Mouse (Mus musculus): Measurements from ENCODE around the gene Rlbp1. TPM values are rescaled to one million over a fixed set of nuclear protein-coding genes. Genes with fewer than 3 reads are reported as not detected.

The Rlbp1 gene
- polyA plus RNA-seq, 1 experiment from 2014 or later: 19.2 TPM

GRCm38 (mm10) chr7:79371321-79371879 lies 15.4 kb downstream of the Rlbp1 start:
- Histone ChIP-seq H3K4me2 (no peak overlapping the region), H3K4me3 (no peak overlapping the region), H3K36me3 (no peaks in the 10 kb centered on the region), H3K4me1 (replicated peaks) (no peaks in the 10 kb centered on the region), H3K27me3 (no peaks in the 10 kb centered on the region), H3K9me3 (no peaks in the 10 kb centered on the region), H3K27ac (replicated peaks) (no peak overlapping the region), H3K9ac (no peak overlapping the region)
- WGBS: 38% methylated on average over 10 of the region's 10 CpGs
- ATAC-seq (ENCODE audit: low read depth): peak; percentile 81

GRCm38 (mm10) chr7:79369416-79369815 lies 17.4 kb downstream of the Rlbp1 start:
- Histone ChIP-seq H3K9ac (no peak overlapping the region), H3K4me1 (replicated peaks) (no peaks in the 10 kb centered on the region), H3K27me3 (no peaks in the 10 kb centered on the region), H3K27ac (replicated peaks) (no peak overlapping the region), H3K9me3 (no peaks in the 10 kb centered on the region), H3K4me3 (no peak overlapping the region), H3K4me2 (no peak overlapping the region), H3K36me3 (peaks cover 10% of the 10 kb centered on the region; the same call in 1 of the 2 replicates)
- ATAC-seq (ENCODE audit: low read depth): no peak
- WGBS: 32% methylated on average over 4 of the region's 4 CpGs

- 0 out of 2 replicates have a peak, but pooled peaks cover 5% of the 10 kb centered on the region for H3K4me1 ChIP-seq (replicated peaks)
- H3K4me3 ChIP-seq: no peak overlapping the region
- H3K27ac ChIP-seq (replicated peaks): no peak overlapping the region
- H3K4me2 ChIP-seq: no peak overlapping the region
- H3K9me3 ChIP-seq: no peaks in the 10 kb centered on the region
- H3K36me3 ChIP-seq: peaks cover 16% of the 10 kb centered on the region
- 82% methylated on average over 5 of the region's 5 CpGs for WGBS
- no peaks in the 10 kb centered on the region for H3K27me3 ChIP-seq
- ATAC-seq (ENCODE audit: low read depth): no peak
- no peak overlapping the region for H3K9ac ChIP-seq
Observed at GRCm38 (mm10) chr7:79368664-79369063, 18.2 kb downstream of the Rlbp1 start.

GRCm38 (mm10) chr7:79363370-79364043 lies 23.3 kb downstream of the Rlbp1 start:
- peak; percentile 28; the same call in 1 of the 2 replicates for ATAC-seq (ENCODE audit: low read depth)
- Histone ChIP-seq H3K4me3 (no peak overlapping the region), H3K27ac (replicated peaks) (peak overlapping the region; percentile 76), H3K27me3 (no peaks in the 10 kb centered on the region), H3K9me3 (no peaks in the 10 kb centered on the region), H3K4me1 (replicated peaks) (peaks cover 57% of the 10 kb centered on the region), H3K36me3 (peaks cover 51% of the 10 kb centered on the region), H3K4me2 (no peak overlapping the region), H3K9ac (no peak overlapping the region)
- whole genome bisulfite sequencing: 69% methylated on average over 8 of the region's 8 CpGs

GRCm38 (mm10) chr7:79362830-79363229 lies 24.0 kb downstream of the Rlbp1 start:
- H3K9ac ChIP-seq: no peak overlapping the region
- peaks cover 61% of the 10 kb centered on the region for H3K4me1 ChIP-seq (replicated peaks)
- H3K36me3 ChIP-seq: peaks cover 58% of the 10 kb centered on the region
- H3K27me3 ChIP-seq: no peaks in the 10 kb centered on the region
- no peak overlapping the region for H3K4me2 ChIP-seq
- H3K4me3 ChIP-seq: no peak overlapping the region
- 87% methylated on average over 7 of the region's 7 CpGs for WGBS
- H3K9me3 ChIP-seq: no peaks in the 10 kb centered on the region
- ATAC-seq (ENCODE audit: low read depth): no peak
- H3K27ac ChIP-seq (replicated peaks): peak overlapping the region; percentile 76

GRCm38 (mm10) chr7:79362208-79362607 lies 24.6 kb downstream of the Rlbp1 start:
- H3K36me3 ChIP-seq: peaks cover 61% of the 10 kb centered on the region
- H3K4me3 ChIP-seq: no peak overlapping the region
- 35% methylated on average over 8 of the region's 8 CpGs for WGBS
- peak overlapping the region; percentile 76 for H3K27ac ChIP-seq (replicated peaks)
- H3K27me3 ChIP-seq: no peaks in the 10 kb centered on the region
- no peak overlapping the region for H3K4me2 ChIP-seq
- H3K9me3 ChIP-seq: no peaks in the 10 kb centered on the region
- no peak overlapping the region for H3K9ac ChIP-seq
- peak; percentile 87 for ATAC-seq (ENCODE audit: low read depth)
- H3K4me1 ChIP-seq (replicated peaks): peaks cover 61% of the 10 kb centered on the region

- peak overlapping the region; percentile 76 for H3K27ac ChIP-seq (replicated peaks)
- H3K4me2 ChIP-seq: no peak overlapping the region
- no peak overlapping the region for H3K4me3 ChIP-seq
- peaks cover 68% of the 10 kb centered on the region for H3K36me3 ChIP-seq
- 38% methylated on average over 11 of the region's 11 CpGs for WGBS
- H3K4me1 ChIP-seq (replicated peaks): peaks cover 61% of the 10 kb centered on the region
- ATAC-seq (ENCODE audit: low read depth): no peak
- no peaks in the 10 kb centered on the region for H3K9me3 ChIP-seq
- no peaks in the 10 kb centered on the region for H3K27me3 ChIP-seq
- H3K9ac ChIP-seq: no peak overlapping the region
Observed at GRCm38 (mm10) chr7:79360056-79360455, 26.8 kb downstream of the Rlbp1 start.

GRCm38 (mm10) chr7:79359183-79359435 lies 27.7 kb downstream of the Rlbp1 start:
- no peak overlapping the region for H3K27ac ChIP-seq (replicated peaks)
- peaks cover 74% of the 10 kb centered on the region for H3K36me3 ChIP-seq
- peaks cover 60% of the 10 kb centered on the region for H3K4me1 ChIP-seq (replicated peaks)
- H3K4me2 ChIP-seq: no peak overlapping the region
- no peak overlapping the region for H3K9ac ChIP-seq
- H3K27me3 ChIP-seq: no peaks in the 10 kb centered on the region
- 75% methylated on average over 3 of the region's 3 CpGs for WGBS
- ATAC-seq (ENCODE audit: low read depth): no peak
- no peaks in the 10 kb centered on the region for H3K9me3 ChIP-seq
- no peak overlapping the region for H3K4me3 ChIP-seq

GRCm38 (mm10) chr7:79358350-79359182 lies 28.3 kb downstream of the Rlbp1 start:
- H3K27ac ChIP-seq (replicated peaks): 0 out of 2 replicates have a peak overlapping the region, but pooled peaks have one; percentile 30

GRCm38 (mm10) chr7:79349738-79350386 lies 37.0 kb downstream of the Rlbp1 start:
- H3K36me3 ChIP-seq: peaks cover 65% of the 10 kb centered on the region
- no peak overlapping the region for H3K4me3 ChIP-seq
- no peaks in the 10 kb centered on the region for H3K9me3 ChIP-seq
- no peak overlapping the region for H3K27ac ChIP-seq (replicated peaks)
- no peak overlapping the region for H3K9ac ChIP-seq
- 46% methylated on average over 12 of the region's 12 CpGs for WGBS
- H3K4me1 ChIP-seq (replicated peaks): 0 out of 2 replicates have a peak, but pooled peaks cover 9% of the 10 kb centered on the region
- H3K4me2 ChIP-seq: no peak overlapping the region
- peak; percentile 59; the same call in 1 of the 2 replicates for ATAC-seq (ENCODE audit: low read depth)
- H3K27me3 ChIP-seq: no peaks in the 10 kb centered on the region

More at GRCm38 (mm10) chr7:79358350-79359182, 28.3 kb downstream of the Rlbp1 start:
- no peaks in the 10 kb centered on the region for H3K9me3 ChIP-seq
- WGBS: 74% methylated on average over 15 of the region's 15 CpGs
- no peak for ATAC-seq (ENCODE audit: low read depth)
- no peaks in the 10 kb centered on the region for H3K27me3 ChIP-seq
- peaks cover 55% of the 10 kb centered on the region for H3K4me1 ChIP-seq (replicated peaks)
- peak overlapping the region; percentile 9; the same call in 1 of the 2 replicates for H3K9ac ChIP-seq
- H3K4me2 ChIP-seq: no peak overlapping the region
- H3K4me3 ChIP-seq: no peak overlapping the region
- H3K36me3 ChIP-seq: peaks cover 74% of the 10 kb centered on the region

- no peak overlapping the region for H3K4me2 ChIP-seq
- no peaks in the 10 kb centered on the region for H3K27me3 ChIP-seq
- no peak overlapping the region for H3K27ac ChIP-seq (replicated peaks)
- no peak for ATAC-seq (ENCODE audit: low read depth)
- H3K4me3 ChIP-seq: no peak overlapping the region
- H3K36me3 ChIP-seq: peaks cover 66% of the 10 kb centered on the region
- H3K9ac ChIP-seq: no peak overlapping the region
- H3K4me1 ChIP-seq (replicated peaks): 0 out of 2 replicates have a peak, but pooled peaks cover 9% of the 10 kb centered on the region
- WGBS: 89% methylated on average over 8 of the region's 8 CpGs
- H3K9me3 ChIP-seq: no peaks in the 10 kb centered on the region
Observed at GRCm38 (mm10) chr7:79348816-79349215, 38.0 kb downstream of the Rlbp1 start.
